Mouse (Mus musculus) right cerebral cortex, adult 2 months (tissue): Measurements from ENCODE around the gene Sar1a.
A peak's percentile ranks its signal among the peaks of the same experiment; 100 is the strongest.

Experiments
- DNase-seq, 2 experiments: peaks; one replicate each; pipeline ENCODE4 v3.0.0; 2021 to 2022; ENCODE audit warnings: low spot score in 2 of 2

Sar1a gene

GRCm38 (mm10) chr10:61679545-61679944 lies 554 bp upstream of the Sar1a start:
- no peak for DNase-seq

GRCm38 (mm10) chr10:61689405-61689804 lies 9.3 kb downstream of the Sar1a start:
- no peak for DNase-seq

- DNase-seq, result no peak
These were observed 13.5 kb downstream of the Sar1a start for GRCm38 (mm10) chr10:61693563-61693962.

GRCm38 (mm10) chr10:61694870-61695670 lies 15.0 kb downstream of the Sar1a start, which contains the start of gene Tysnd1:
Tysnd1 (plus strand) TSS chr10:61695514.
- DNase-seq, result peak; percentile 98 to 99

GRCm38 (mm10) chr10:61695703-61696559 lies 15.8 kb downstream of the Sar1a start:
- DNase-seq, result peak in 1 of 2 experiments; percentile 20

- no peak for DNase-seq
These were observed 16.4 kb downstream of the Sar1a start for GRCm38 (mm10) chr10:61696560-61696823.

GRCm38 (mm10) chr10:61697028-61697427 lies 16.9 kb downstream of the Sar1a start:
- DNase-seq, result no peak

- DNase-seq, result no peak
These were observed 24.6 kb downstream of the Sar1a start for GRCm38 (mm10) chr10:61704663-61705062.

GRCm38 (mm10) chr10:61706412-61707375 lies 26.6 kb downstream of the Sar1a start:
- DNase-seq, result no peak

GRCm38 (mm10) chr10:61713601-61714000 lies 33.5 kb downstream of the Sar1a start:
- DNase-seq, result no peak

- no peak for DNase-seq
These were observed 34.0 kb downstream of the Sar1a start for GRCm38 (mm10) chr10:61714146-61714545.

GRCm38 (mm10) chr10:61714771-61715461 lies 34.8 kb downstream of the Sar1a start, which contains the start of gene Aifm2:
Aifm2 (plus strand) TSS chr10:61715263.
- DNase-seq, result no peak

GRCm38 (mm10) chr10:61715462-61715837 lies 35.4 kb downstream of the Sar1a start:
- no peak for DNase-seq

- no peak for DNase-seq
These were observed 36.1 kb downstream of the Sar1a start for GRCm38 (mm10) chr10:61715996-61716864.

GRCm38 (mm10) chr10:61717406-61718296 lies 37.6 kb downstream of the Sar1a start:
- DNase-seq, result no peak

GRCm38 (mm10) chr10:61720331-61720730 lies 40.2 kb downstream of the Sar1a start:
- DNase-seq, result no peak

- no peak for DNase-seq
These were observed 42.1 kb downstream of the Sar1a start for GRCm38 (mm10) chr10:61722215-61722614.

GRCm38 (mm10) chr10:61723271-61723670 lies 43.2 kb downstream of the Sar1a start:
- DNase-seq, result no peak

- no peak for DNase-seq
These were observed 49.1 kb downstream of the Sar1a start for GRCm38 (mm10) chr10:61729181-61729580.
